Mouse (Mus musculus) CD4-positive, CD25-positive, alpha-beta regulatory T cell, adult 2 months (primary cell): ENCODE results near the gene Cypt14.
"Not testable (repeated sequence)": the region's sequence is repeated elsewhere in the genome, so short reads cannot be mapped to it uniquely, and the experiment has no call there.

Source experiments
- DNase-seq: peaks from one replicate; pipeline ENCODE4 v3.0.0-alpha.2; 2012; ENCODE audit warnings: low read depth, low spot score

The Cypt14 gene

GRCm38 (mm10) chrX:39863504-39863903, at the start of gene Cypt14:
TSS of gene Cypt14 (minus strand) at chrX:39863604.
- not testable (repeated sequence) for DNase-seq
